Mouse (Mus musculus): ENCODE measurements at regions not wholly inside any gene's neighbourhood (a gene's known extent, or its start where the extent isn't known, plus 50 kb on each side); places are given as distances from the start of the nearest gene placed in this dataset.

DNA sequence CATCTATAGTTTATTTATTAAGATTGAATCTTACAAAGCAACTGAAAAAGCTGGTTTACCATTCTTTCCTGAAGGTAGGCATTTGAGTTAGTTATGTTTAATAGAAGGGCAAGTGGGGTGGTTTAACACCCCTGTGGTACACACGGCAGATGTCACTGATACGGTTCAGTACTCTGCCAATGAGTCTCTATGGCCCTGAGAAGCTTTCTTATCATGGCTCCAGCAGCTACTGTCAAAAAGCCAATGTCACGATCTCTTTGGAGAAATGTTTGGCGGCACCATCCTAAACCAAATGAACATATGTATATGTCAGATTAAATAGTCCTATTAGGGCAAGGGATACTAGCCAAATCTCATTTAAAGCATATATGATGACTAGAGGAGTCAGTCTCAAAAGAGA lies 562.4 kb upstream of the Syt1 start:
- TF ChIP-seq CTCF (conservative IDR thresholded peaks at IDR 0.05; ENCODE audit: insufficient read depth, insufficient read length, low read depth, low read length) (no peak), POLR2A (IDR thresholded peaks at IDR 0.05; ENCODE audit: low read depth, low read length) (no peak)

Data from kidney, adult 2 months (tissue).